Mouse (Mus musculus): ENCODE measurements around the gene Ninj2.

DNA sequence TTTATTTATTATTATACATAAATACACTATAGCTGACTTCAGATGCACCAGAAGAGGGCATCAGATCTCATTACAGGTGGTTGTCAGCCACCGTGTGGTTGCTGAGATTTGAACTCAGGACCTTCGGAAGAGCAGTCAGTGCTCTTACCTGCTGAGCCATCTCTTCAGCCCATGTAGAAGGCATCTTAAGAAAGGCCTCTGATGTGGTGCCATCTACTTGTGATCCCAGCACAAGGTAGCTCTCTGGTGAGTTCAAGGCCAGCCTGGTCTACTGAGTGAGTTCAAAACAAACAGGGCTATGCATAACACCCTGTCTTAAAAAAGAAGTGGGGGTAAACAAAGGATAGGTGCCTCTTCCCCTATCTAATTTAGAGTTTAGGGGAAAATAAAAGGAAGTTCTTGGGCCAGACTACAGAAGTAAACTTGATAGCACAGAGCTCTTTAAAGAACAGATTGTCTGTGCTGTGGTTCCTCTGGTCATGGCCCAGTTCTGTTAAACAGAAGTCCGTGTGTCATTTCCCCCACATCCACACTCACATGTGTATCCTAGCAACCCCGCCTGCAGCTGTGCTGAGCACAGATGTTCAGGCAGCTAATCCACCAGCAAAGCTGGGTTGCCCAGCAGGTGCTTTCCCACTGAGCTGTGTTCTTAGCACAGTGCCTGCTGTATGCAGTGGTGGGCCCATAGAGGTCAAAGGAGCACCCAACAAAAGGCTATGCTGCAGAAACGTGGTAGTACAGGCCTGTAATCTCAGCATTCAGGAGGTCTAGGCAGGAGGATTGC is 61.6 kb downstream of the Ninj2 start:
- TF ChIP-seq HCFC1 (IDR thresholded peaks at IDR 0.05; ENCODE audit: borderline replicate concordance, insufficient read depth, low read length) (no peak), ZNF384 (IDR thresholded peaks at IDR 0.05; ENCODE audit: low read depth, low read length) (no peak), CHD2 (IDR thresholded peaks at IDR 0.05; ENCODE audit: low read depth, low read length) (no peak)

All from ES-E14 (cell line).